In genomic region chr11:84724080-84724479, GRCm38 (mm10) we compare ENCODE assay signal across 8 mouse cellular contexts.
DNase-seq lines count a peak whose midpoint lies in the region; ATAC-seq lines count a peak whose summit lies in the region.

No protein-coding gene starts in this region.

- no peak overlapping the region for H3K4me3 ChIP-seq in lung, embryonic 16.5 days (ENCODE audit: low read length)
- no peak overlapping the region for H3K4me3 ChIP-seq in neural tube, embryonic 13.5 days

- H3K9ac ChIP-seq in lung, embryonic 16.5 days (ENCODE audit: low read length), result no peak overlapping the region
- H3K9ac ChIP-seq in neural tube, embryonic 13.5 days, result no peak overlapping the region; the same call in 1 of the 2 replicates

- H3K4me2 ChIP-seq in lung, embryonic 16.5 days (ENCODE audit: low read depth, low read length), result no peak overlapping the region
- H3K4me2 ChIP-seq in neural tube, embryonic 13.5 days, result 0 out of 2 replicates have a peak overlapping the region, but pooled peaks have one; percentile 0

- peak; percentile 20; the same call in 1 of the 2 replicates for ATAC-seq in lung, embryonic 16.5 days (ENCODE audit: low read depth)
- ATAC-seq in neural tube, embryonic 13.5 days (ENCODE audit: low read depth), result no peak

- no peaks in the 10 kb centered on the region for H3K4me1 ChIP-seq in lung, embryonic 16.5 days (replicated peaks; ENCODE audit: control insufficient read depth, insufficient read depth, low read length)
- peaks cover 58% of the 10 kb centered on the region for H3K4me1 ChIP-seq in neural tube, embryonic 13.5 days (replicated peaks)

- no peaks in the 10 kb centered on the region; the same call in 1 of the 2 replicates for H3K27me3 ChIP-seq in lung, embryonic 16.5 days (ENCODE audit: control insufficient read depth, insufficient read depth, low read depth, low read length)
- peaks cover 23% of the 10 kb centered on the region; the same call in 1 of the 2 replicates for H3K27me3 ChIP-seq in neural tube, embryonic 13.5 days

- intact Hi-C loops in left cerebral cortex, postnatal 36 days (cut with DNase I), result loop anchor here (1.0 kb wide), 1 partner anchor 71 kb away; no protein-coding TSS in a partner anchor

- no peaks in the 10 kb centered on the region for H3K9me3 ChIP-seq in lung, embryonic 16.5 days (ENCODE audit: control insufficient read depth, low read length)
- H3K9me3 ChIP-seq in neural tube, embryonic 13.5 days, result no peaks in the 10 kb centered on the region

- WGBS in lung, embryonic 16.5 days, result 3% methylated on average over 18 of the region's 18 CpGs
- 6% methylated on average over 18 of the region's 18 CpGs for WGBS in neural tube, embryonic 13.5 days

- H3K27ac ChIP-seq in lung, embryonic 16.5 days (ENCODE audit: low read length), result no peak overlapping the region
- peak overlapping the region; percentile 72 for H3K27ac ChIP-seq in neural tube, embryonic 13.5 days (replicated peaks)

- no peaks in the 10 kb centered on the region for H3K36me3 ChIP-seq in lung, embryonic 16.5 days (ENCODE audit: control insufficient read depth, insufficient read depth, low read length)
- H3K36me3 ChIP-seq in neural tube, embryonic 13.5 days, result no peaks in the 10 kb centered on the region

- DNase-seq in lung, adult 18-20 months, result no peak
- DNase-seq in cerebellum, adult 18-20 months, result peak; percentile 76 to 79
- DNase-seq in forelimb bud, embryonic 11.5 days (ENCODE audit: low read depth, low spot score), result peak; percentile 31
- peak; percentile 21 to 38 for DNase-seq in left cerebral cortex, postnatal 36 days (ENCODE audit: low spot score in 2 of 2)
- DNase-seq in thymus, postnatal 4 days, result no peak
- no peak for DNase-seq in urinary bladder, postnatal 25 days (ENCODE audit: low spot score)

Comparison
In these comparisons a context has a peak if more than half of its experiments do, and no peak if none do; other contexts are left out.
1. DNase-seq: peak in cerebellum, adult 18-20 months (2 of 2), forelimb bud, embryonic 11.5 days (single experiment) and left cerebral cortex, postnatal 36 days (2 of 2); none in lung, adult 18-20 months (0 of 2), thymus, postnatal 4 days (single experiment) and urinary bladder, postnatal 25 days (single experiment).